Mouse (Mus musculus) limb, embryonic 13.5 days (tissue): Measurements from ENCODE around the gene Ccnb1ip1. TPM values are rescaled to one million over a fixed set of nuclear protein-coding genes. Genes with fewer than 3 reads are reported as not detected.

ENCODE experiments used
- ATAC-seq: fragments of 200-750 bp; cut with Nextera tagmentation; 2 replicates; pipeline ENCODE4 v1.8.0; 2017; ENCODE audit warnings: low read depth, moderate number of reproducible peaks, moderate TSS enrichment; ENCODE audit not compliant: low FRiP score
- H3K27ac ChIP-seq: fragments of 300-500 bp; sonication (generic); 2 replicates; pipeline ENCODE4 v1.5.1; 2015; ENCODE audit warnings: inconsistent platforms, mild to moderate bottlenecking, moderate library complexity
- H3K27me3 ChIP-seq: fragments of 300-500 bp; sonication (generic); 2 replicates; pipeline ENCODE4 v1.6.1; 2015; ENCODE audit warnings: mild to moderate bottlenecking, inconsistent platforms
- H3K36me3 ChIP-seq: fragments of 300-500 bp; sonication (generic); 2 replicates; pipeline ENCODE4 v1.6.1; 2015; ENCODE audit warnings: inconsistent platforms, mild to moderate bottlenecking, moderate library complexity
- H3K4me1 ChIP-seq: fragments of 300-500 bp; sonication (generic); 2 replicates; pipeline ENCODE4 v1.6.1; 2015; ENCODE audit warnings: inconsistent platforms
- H3K4me2 ChIP-seq: fragments of 300-500 bp; sonication (generic); replicated peaks from 2 replicates; pipeline ENCODE4 v1.6.1; 2015; ENCODE audit warnings: inconsistent platforms, mild to moderate bottlenecking, moderate library complexity
- H3K4me3 ChIP-seq: fragments of 300-500 bp; sonication (generic); 2 replicates; pipeline ENCODE4 v1.5.1; 2015; ENCODE audit warnings: moderate library complexity, mild to moderate bottlenecking, inconsistent platforms
- H3K9ac ChIP-seq: fragments of 300-500 bp; sonication (generic); 2 replicates; pipeline ENCODE4 v1.6.1; 2015; ENCODE audit warnings: mild to moderate bottlenecking, inconsistent platforms
- H3K9me3 ChIP-seq: fragments of 300-500 bp; sonication (generic); 2 replicates; pipeline ENCODE4 v1.6.1; 2016; ENCODE audit warnings: inconsistent platforms
- WGBS: fragments of 180-500 bp; shearing (Covaris S2); methylation state at CpG from one replicate; pipeline ENCODE4 v1.1.7; 2015; 5-methylcytosine and 5-hydroxymethylcytosine counted together
- polyA plus RNA-seq: library from polyadenylated mRNA; unstranded; fragments of >200 nt; fragmentation: Nextera tagmentation; extraction: Ambion mirVana; gene quantifications from 2 replicates; pipeline ENCODE4 v1.2.1, GENCODE M21; 2015

Gene Ccnb1ip1
- polyA plus RNA-seq, 1 experiment from 2014 or later = not detected

GRCm38 (mm10) chr14:50802843-50803562, 4.5 kb downstream of the Ccnb1ip1 start:
- H3K27ac ChIP-seq = no peak overlapping the region
- WGBS = 58% methylated on average over 4 of the region's 4 CpGs
- H3K4me1 ChIP-seq = peaks cover 3% of the 10 kb centered on the region; the same call in 1 of the 2 replicates
- ATAC-seq = no peak
- H3K4me2 ChIP-seq = no peak overlapping the region
- H3K9me3 ChIP-seq = no peaks in the 10 kb centered on the region
- no peak overlapping the region for H3K4me3 ChIP-seq
- no peaks in the 10 kb centered on the region for H3K27me3 ChIP-seq
- H3K9ac ChIP-seq = no peak overlapping the region
- H3K36me3 ChIP-seq = no peaks in the 10 kb centered on the region

GRCm38 (mm10) chr14:50802441-50802840, 5.1 kb downstream of the Ccnb1ip1 start:
- Histone ChIP-seq H3K4me3 (no peak overlapping the region), H3K36me3 (no peaks in the 10 kb centered on the region), H3K9me3 (no peaks in the 10 kb centered on the region), H3K4me1 (peaks cover 3% of the 10 kb centered on the region; the same call in 1 of the 2 replicates), H3K4me2 (no peak overlapping the region), H3K27ac (no peak overlapping the region), H3K9ac (no peak overlapping the region), H3K27me3 (no peaks in the 10 kb centered on the region)
- no peak for ATAC-seq
- 90% methylated on average over 6 of the region's 6 CpGs for WGBS

- Histone ChIP-seq H3K4me3 (no peak overlapping the region), H3K9ac (no peak overlapping the region), H3K9me3 (no peaks in the 10 kb centered on the region), H3K36me3 (no peaks in the 10 kb centered on the region), H3K27me3 (no peaks in the 10 kb centered on the region), H3K4me2 (0 out of 2 replicates have a peak overlapping the region, but pooled peaks have one; percentile 12), H3K4me1 (peaks cover 3% of the 10 kb centered on the region; the same call in 1 of the 2 replicates), H3K27ac (no peak overlapping the region)
- no peak for ATAC-seq
- 2% methylated on average over 3 of the region's 3 CpGs for WGBS
Measured at GRCm38 (mm10) chr14:50799502-50800259, 7.9 kb downstream of the Ccnb1ip1 start.

- 60% methylated on average over 2 of the region's 2 CpGs for WGBS
- Histone ChIP-seq H3K27ac (no peak overlapping the region), H3K36me3 (no peaks in the 10 kb centered on the region), H3K9me3 (no peaks in the 10 kb centered on the region), H3K27me3 (no peaks in the 10 kb centered on the region), H3K9ac (no peak overlapping the region), H3K4me2 (no peak overlapping the region), H3K4me1 (peaks cover 3% of the 10 kb centered on the region; the same call in 1 of the 2 replicates), H3K4me3 (no peak overlapping the region)
- ATAC-seq = no peak
Measured at GRCm38 (mm10) chr14:50798512-50798911, 9.0 kb downstream of the Ccnb1ip1 start.

GRCm38 (mm10) chr14:50796464-50796863, 11.1 kb downstream of the Ccnb1ip1 start:
- no peak overlapping the region for H3K27ac ChIP-seq
- no peak overlapping the region for H3K4me3 ChIP-seq
- H3K4me2 ChIP-seq = no peak overlapping the region
- H3K4me1 ChIP-seq = peaks cover 3% of the 10 kb centered on the region; the same call in 1 of the 2 replicates
- H3K9ac ChIP-seq = no peak overlapping the region
- WGBS = 83% methylated on average over 1 of the region's 1 CpGs
- no peaks in the 10 kb centered on the region for H3K9me3 ChIP-seq
- H3K27me3 ChIP-seq = no peaks in the 10 kb centered on the region
- no peak for ATAC-seq
- no peaks in the 10 kb centered on the region for H3K36me3 ChIP-seq

- H3K4me1 ChIP-seq = peaks cover 3% of the 10 kb centered on the region; the same call in 1 of the 2 replicates
- WGBS = 89% methylated on average over 4 of the region's 4 CpGs
- H3K27ac ChIP-seq = no peak overlapping the region
- no peaks in the 10 kb centered on the region for H3K9me3 ChIP-seq
- no peak overlapping the region for H3K4me2 ChIP-seq
- no peaks in the 10 kb centered on the region for H3K36me3 ChIP-seq
- no peaks in the 10 kb centered on the region for H3K27me3 ChIP-seq
- H3K9ac ChIP-seq = no peak overlapping the region
- no peak overlapping the region for H3K4me3 ChIP-seq
- ATAC-seq = no peak
Measured at GRCm38 (mm10) chr14:50795965-50796364, 11.6 kb downstream of the Ccnb1ip1 start.

- no peak overlapping the region for H3K9ac ChIP-seq
- no peaks in the 10 kb centered on the region for H3K9me3 ChIP-seq
- H3K4me2 ChIP-seq = no peak overlapping the region
- no peak overlapping the region for H3K4me3 ChIP-seq
- peaks cover 3% of the 10 kb centered on the region; the same call in 1 of the 2 replicates for H3K4me1 ChIP-seq
- 90% methylated on average over 24 of the region's 24 CpGs for WGBS
- no peaks in the 10 kb centered on the region for H3K27me3 ChIP-seq
- ATAC-seq = no peak
- no peak overlapping the region for H3K27ac ChIP-seq
- no peaks in the 10 kb centered on the region for H3K36me3 ChIP-seq
Measured at GRCm38 (mm10) chr14:50795261-50795935, 12.1 kb downstream of the Ccnb1ip1 start.

GRCm38 (mm10) chr14:50788157-50788556, 19.4 kb downstream of the Ccnb1ip1 start:
- ATAC-seq = no peak
- no peaks in the 10 kb centered on the region for H3K36me3 ChIP-seq
- H3K4me1 ChIP-seq = peaks cover 7% of the 10 kb centered on the region
- no peak overlapping the region for H3K9ac ChIP-seq
- no peak overlapping the region for H3K27ac ChIP-seq
- 9% methylated on average over 2 of the region's 2 CpGs for WGBS
- no peaks in the 10 kb centered on the region for H3K27me3 ChIP-seq
- H3K4me3 ChIP-seq = no peak overlapping the region
- no peaks in the 10 kb centered on the region for H3K9me3 ChIP-seq
- H3K4me2 ChIP-seq = no peak overlapping the region

GRCm38 (mm10) chr14:50785251-50785637, 22.3 kb downstream of the Ccnb1ip1 start, which contains the start of gene Ttc5:
Ttc5 (minus strand) TSS chr14:50785519.
- no peaks in the 10 kb centered on the region for H3K27me3 ChIP-seq
- peak; percentile 95 for ATAC-seq
- peak within 1 kb of the TSS; percentile 80 for H3K4me3 ChIP-seq
- peaks cover 7% of the 10 kb centered on the region for H3K4me1 ChIP-seq
- H3K9ac ChIP-seq = peak within 1 kb of the TSS; percentile 81
- H3K36me3 ChIP-seq = peaks cover 22% of the 10 kb centered on the region
- no peaks in the 10 kb centered on the region for H3K9me3 ChIP-seq
- WGBS = 1% methylated on average over 21 of the region's 21 CpGs
- H3K27ac ChIP-seq = peak within 1 kb of the TSS; percentile 40; the same call in 1 of the 2 replicates
- peak within 1 kb of the TSS; percentile 71 for H3K4me2 ChIP-seq

GRCm38 (mm10) chr14:50784391-50785250, 22.9 kb downstream of the Ccnb1ip1 start:
- Histone ChIP-seq H3K4me2 (peak overlapping the region; percentile 71), H3K36me3 (peaks cover 28% of the 10 kb centered on the region), H3K9me3 (no peaks in the 10 kb centered on the region), H3K9ac (peak overlapping the region; percentile 81), H3K27ac (peak overlapping the region; percentile 40; the same call in 1 of the 2 replicates), H3K4me1 (peaks cover 7% of the 10 kb centered on the region), H3K27me3 (no peaks in the 10 kb centered on the region), H3K4me3 (peak overlapping the region; percentile 80)
- ATAC-seq = no peak
- WGBS = 27% methylated on average over 16 of the region's 16 CpGs

GRCm38 (mm10) chr14:50782166-50782565, 25.4 kb downstream of the Ccnb1ip1 start:
- 89% methylated on average over 3 of the region's 3 CpGs for whole genome bisulfite sequencing
- H3K36me3 ChIP-seq = peaks cover 42% of the 10 kb centered on the region

More at GRCm38 (mm10) chr14:50782166-50782565, 25.4 kb downstream of the Ccnb1ip1 start:
- Histone ChIP-seq H3K27ac (no peak overlapping the region), H3K4me3 (no peak overlapping the region), H3K27me3 (no peaks in the 10 kb centered on the region), H3K9ac (no peak overlapping the region), H3K4me1 (peaks cover 7% of the 10 kb centered on the region), H3K9me3 (no peaks in the 10 kb centered on the region), H3K4me2 (no peak overlapping the region)
- no peak for ATAC-seq
